Mouse (Mus musculus) small intestine, adult 10 weeks (tissue): ENCODE measurements around the gene Gria4. TPM values are rescaled to one million over a fixed set of nuclear protein-coding genes. Genes with fewer than 3 reads are reported as not detected.

ENCODE experiments used
- polyA plus RNA-seq: library from polyadenylated mRNA; stranded (reverse); fragments of 350-450 nt; fragmentation: Illumina TruSeq; extraction: RNeasy Lipid Tissue Mini Kit (QIAGEN cat#74804); gene quantifications from one replicate; pipeline ENCODE4 v1.2.3, GENCODE M21; 2014; ENCODE audit warnings: low replicate concordance

The Gria4 gene
- 2.0 TPM for polyA plus RNA-seq

DNA sequence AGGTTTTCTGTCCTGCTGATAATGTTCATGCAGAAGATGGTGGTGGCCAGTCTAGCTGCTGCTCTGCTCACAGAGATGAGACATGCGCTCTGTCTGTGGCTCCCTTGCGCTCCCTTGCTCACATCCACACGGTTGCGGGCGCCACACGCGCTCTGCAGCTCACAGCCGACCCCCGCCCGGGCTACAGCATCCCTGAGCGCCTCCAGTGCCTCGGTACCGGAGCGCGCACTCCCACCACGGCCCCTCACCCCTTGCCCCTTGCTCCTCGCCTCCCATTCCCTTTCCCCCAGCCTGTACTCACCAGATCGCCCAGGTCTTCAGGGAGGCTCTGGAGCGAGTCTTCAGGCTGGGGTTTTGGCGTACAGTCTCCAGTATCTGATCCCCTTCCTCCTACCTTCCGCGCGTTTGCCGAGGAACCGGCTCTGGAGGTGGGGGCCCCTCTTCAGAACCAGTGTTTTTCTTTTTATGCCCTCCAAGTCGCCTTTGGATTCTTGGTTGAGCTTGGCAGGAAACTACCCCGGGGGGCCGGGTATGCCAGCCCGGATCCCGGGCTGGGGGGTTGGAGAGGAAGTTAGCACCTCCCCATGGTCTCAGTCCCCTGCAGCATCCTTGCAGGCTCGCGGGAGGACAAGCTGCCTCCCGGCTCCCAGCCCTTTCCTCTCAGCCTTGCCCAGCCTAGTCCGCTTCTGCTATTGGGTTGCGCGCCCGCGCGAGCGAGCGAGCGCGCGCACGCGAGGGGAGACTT is at the start of gene Gria4:
Gria4 (minus strand) TSS at position 691 of the 745 bp plus-strand sequence.

GRCm38 (mm10) chr9:4375828-4376639 is 420.0 kb downstream of the Gria4 start, which contains the start of gene Msantd4:
Gene Msantd4, plus strand, starts transcription at chr9:4376562.

